Mouse (Mus musculus): ENCODE results near the gene Fosb. TPM values are rescaled to one million over a fixed set of nuclear protein-coding genes. Genes with fewer than 3 reads are reported as not detected.
"Not testable (repeated sequence)": the region's sequence is repeated elsewhere in the genome, so short reads cannot be mapped to it uniquely, and the experiment has no call there.

Gene Fosb
- polyA plus RNA-seq, 1 experiment, result 0.89 TPM

- DNase-seq (ENCODE audit: low read depth), result no peak
Observed at GRCm38 (mm10) chr7:19282385-19282784, 27.5 kb downstream of the Fosb start, which contains the start of gene Rtn2. Gene Rtn2, plus strand, starts transcription at chr7:19282624.

- DNase-seq (ENCODE audit: low read depth), result not testable (repeated sequence)
Observed at GRCm38 (mm10) chr7:19281680-19282304, 28.1 kb downstream of the Fosb start.

- no peak for DNase-seq (ENCODE audit: low read depth)
Observed at GRCm38 (mm10) chr7:19279581-19280114, 30.2 kb downstream of the Fosb start, which contains the start of gene Ppm1n. Gene Ppm1n, minus strand, starts transcription at chr7:19280064.

GRCm38 (mm10) chr7:19279052-19279451 is 30.8 kb downstream of the Fosb start:
- no peak for DNase-seq (ENCODE audit: low read depth)

GRCm38 (mm10) chr7:19276253-19276652 is 33.6 kb downstream of the Fosb start:
- no peak for DNase-seq (ENCODE audit: low read depth)

- DNase-seq (ENCODE audit: low read depth), result no peak
Observed at GRCm38 (mm10) chr7:19272173-19272764, 37.6 kb downstream of the Fosb start.

GRCm38 (mm10) chr7:19271238-19272172 is 38.3 kb downstream of the Fosb start, which contains the start of gene Vasp:
Gene Vasp, minus strand, starts transcription at chr7:19271817.
- peak; percentile 51 for DNase-seq (ENCODE audit: low read depth)

GRCm38 (mm10) chr7:19270509-19271237 is 39.2 kb downstream of the Fosb start:
- DNase-seq (ENCODE audit: low read depth), result no peak

- DNase-seq (ENCODE audit: low read depth), result no peak
Observed at GRCm38 (mm10) chr7:19269721-19270441, 40.0 kb downstream of the Fosb start.

- DNase-seq (ENCODE audit: low read depth), result no peak
Observed at GRCm38 (mm10) chr7:19268993-19269681, 40.7 kb downstream of the Fosb start.

- DNase-seq (ENCODE audit: low read depth), result no peak
Observed at GRCm38 (mm10) chr7:19267051-19267450, 42.8 kb downstream of the Fosb start.

GRCm38 (mm10) chr7:19265928-19266822 is 43.7 kb downstream of the Fosb start:
- no peak for DNase-seq (ENCODE audit: low read depth)

GRCm38 (mm10) chr7:19265147-19265546 is 44.7 kb downstream of the Fosb start:
- DNase-seq (ENCODE audit: low read depth), result no peak

GRCm38 (mm10) chr7:19258336-19258735 is 51.5 kb downstream of the Fosb start:
- DNase-seq (ENCODE audit: low read depth), result no peak

- no peak for DNase-seq (ENCODE audit: low read depth)
Observed at GRCm38 (mm10) chr7:19257390-19258022, 52.3 kb downstream of the Fosb start.

- no peak for DNase-seq (ENCODE audit: low read depth)
Observed at GRCm38 (mm10) chr7:19256567-19256966, 53.3 kb downstream of the Fosb start.

GRCm38 (mm10) chr7:19255395-19255794 is 54.5 kb downstream of the Fosb start:
- DNase-seq (ENCODE audit: low read depth), result no peak

GRCm38 (mm10) chr7:19253437-19253836 is 56.4 kb downstream of the Fosb start:
- DNase-seq (ENCODE audit: low read depth), result no peak
